23 mouse cellular contexts compared by ENCODE assay signal in genomic region chr2:115067489-115068163, GRCm38 (mm10).
A peak's percentile ranks its signal among the peaks of the same experiment; 100 is the strongest.
DNase-seq lines count a peak whose midpoint lies in the region; ATAC-seq lines count a peak whose summit lies in the region.
"Had no signal": no experiment of that assay in that cellular context is flagged by ENCODE, and none has a peak within 500 bp of the region (broad histone marks: within the 10 kb centered on the region; RNA-seq: fewer than 3 reads in every experiment).

No protein-coding gene starts in this region.

- H3K4me3 ChIP-seq in kidney, embryonic 14.5 days (ENCODE audit: low read length) = no peak overlapping the region
- H3K4me3 ChIP-seq in hindbrain, embryonic 15.5 days = no peak overlapping the region
- no peak overlapping the region for H3K4me3 ChIP-seq in heart, embryonic 11.5 days (ENCODE audit: low read depth, low read length)
- H3K4me3 ChIP-seq: liver, embryonic 13.5 days; midbrain, embryonic 12.5 days; neural tube, embryonic 13.5 days had no signal

- H3K36me3 ChIP-seq in kidney, embryonic 14.5 days (ENCODE audit: control insufficient read depth, insufficient read depth, low read length) = no peaks in the 10 kb centered on the region
- no peaks in the 10 kb centered on the region for H3K36me3 ChIP-seq in hindbrain, embryonic 15.5 days
- no peaks in the 10 kb centered on the region for H3K36me3 ChIP-seq in heart, embryonic 11.5 days (ENCODE audit: control insufficient read depth, insufficient read depth, low read length)
- H3K36me3 ChIP-seq: liver, embryonic 13.5 days; midbrain, embryonic 12.5 days; neural tube, embryonic 13.5 days had no signal

- peak; percentile 91 for ATAC-seq in kidney, embryonic 14.5 days (ENCODE audit: low FRiP score, low TSS enrichment)
- ATAC-seq in hindbrain, embryonic 15.5 days (ENCODE audit: low FRiP score, low read depth) = peak; percentile 66; the same call in 1 of the 2 replicates
- ATAC-seq in heart, embryonic 11.5 days (replicated peaks; ENCODE audit: insufficient number of reproducible peaks, low FRiP score, low TSS enrichment) = no peak
- no peak for ATAC-seq in erythroid progenitor cell, adult 5-6 weeks (replicated peaks; ENCODE audit: low FRiP score, poor library complexity, severe bottlenecking)
- ATAC-seq: forebrain, postnatal 0 days; intestine, embryonic 16.5 days had no signal

- H3K4me2 ChIP-seq in kidney, embryonic 14.5 days (replicated peaks; ENCODE audit: low read depth, low read length) = 0 out of 2 replicates have a peak overlapping the region, but pooled peaks have one; percentile 2
- no peak overlapping the region for H3K4me2 ChIP-seq in hindbrain, embryonic 15.5 days
- no peak overlapping the region for H3K4me2 ChIP-seq in heart, embryonic 11.5 days
- H3K4me2 ChIP-seq: liver, embryonic 13.5 days; midbrain, embryonic 12.5 days; neural tube, embryonic 13.5 days had no signal

- no peak overlapping the region for H3K9ac ChIP-seq in kidney, embryonic 14.5 days (ENCODE audit: low read depth, low read length)
- H3K9ac ChIP-seq in hindbrain, embryonic 15.5 days = no peak overlapping the region
- no peak overlapping the region for H3K9ac ChIP-seq in heart, embryonic 11.5 days (ENCODE audit: low read depth, low read length)
- H3K9ac ChIP-seq: forebrain, postnatal 0 days; liver, embryonic 13.5 days; midbrain, embryonic 12.5 days; neural tube, embryonic 13.5 days had no signal

- H3K4me1 ChIP-seq in kidney, embryonic 14.5 days (ENCODE audit: control insufficient read depth, insufficient read depth, low read length) = peaks cover 4% of the 10 kb centered on the region; the same call in 1 of the 2 replicates
- H3K4me1 ChIP-seq in hindbrain, embryonic 15.5 days (replicated peaks) = peaks cover 9% of the 10 kb centered on the region; the same call in 1 of the 2 replicates
- H3K4me1 ChIP-seq in heart, embryonic 11.5 days (ENCODE audit: control insufficient read depth, insufficient read depth, low read length) = no peaks in the 10 kb centered on the region
- H3K4me1 ChIP-seq: liver, embryonic 13.5 days had no signal

- DNase-seq in kidney, postnatal 25 days = no peak
- peak; percentile 13 for DNase-seq in adipocyte (ENCODE audit: low spot score)
- DNase-seq in embryo, embryonic 9.5 days (ENCODE audit: extremely low spot score) = peak; percentile 10
- DNase-seq in layer of hippocampus, postnatal 10 days (ENCODE audit: low spot score in 2 of 2) = no peak
- DNase-seq: adrenal gland, postnatal 36 days; cerebellum, adult 11 months; cerebellum, adult 9-11 months; forebrain, postnatal 0 days; gastrocnemius, postnatal 14 days; heart, postnatal 4 days; kidney, postnatal 36 days; liver, embryonic 13.5 days; lung, adult 2 months; lung, postnatal 14 days; thymus, adult 18-20 months; thymus, postnatal 36 days had no signal

- no peak overlapping the region for H3K27ac ChIP-seq in kidney, embryonic 14.5 days (ENCODE audit: low read depth, low read length)
- H3K27ac ChIP-seq in hindbrain, embryonic 15.5 days (replicated peaks) = no peak overlapping the region
- no peak overlapping the region for H3K27ac ChIP-seq in heart, embryonic 11.5 days (ENCODE audit: low read depth, low read length)
- H3K27ac ChIP-seq: liver, embryonic 13.5 days; midbrain, embryonic 12.5 days; neural tube, embryonic 13.5 days had no signal

- H3K9me3 ChIP-seq in kidney, embryonic 14.5 days (ENCODE audit: control insufficient read depth, low read length) = no peaks in the 10 kb centered on the region
- H3K9me3 ChIP-seq in hindbrain, embryonic 15.5 days = no peaks in the 10 kb centered on the region
- no peaks in the 10 kb centered on the region for H3K9me3 ChIP-seq in heart, embryonic 11.5 days (replicated peaks; ENCODE audit: control insufficient read depth, low read length)
- H3K9me3 ChIP-seq: liver, embryonic 13.5 days; midbrain, embryonic 12.5 days; neural tube, embryonic 13.5 days had no signal

- no peaks in the 10 kb centered on the region for H3K27me3 ChIP-seq in kidney, embryonic 14.5 days (ENCODE audit: control insufficient read depth, insufficient read depth, low read length)
- H3K27me3 ChIP-seq in hindbrain, embryonic 15.5 days = no peaks in the 10 kb centered on the region
- no peaks in the 10 kb centered on the region for H3K27me3 ChIP-seq in heart, embryonic 11.5 days (ENCODE audit: control insufficient read depth, insufficient read depth, low read length)
- H3K27me3 ChIP-seq: liver, embryonic 13.5 days; midbrain, embryonic 12.5 days; neural tube, embryonic 13.5 days had no signal

- 23% methylated on average over 8 of the region's 8 CpGs for WGBS in kidney, embryonic 14.5 days
- 34% methylated on average over 8 of the region's 8 CpGs for WGBS in hindbrain, embryonic 15.5 days
- WGBS in heart, embryonic 11.5 days (ENCODE audit: insufficient replicate concordance) = 69% methylated on average over 8 of the region's 8 CpGs

Comparison
In these comparisons a context has a peak if more than half of its experiments do, and no peak if none do; other contexts are left out.
1. ATAC-seq: peak in kidney, embryonic 14.5 days (single experiment) and hindbrain, embryonic 15.5 days (single experiment); none in heart, embryonic 11.5 days (single experiment) and erythroid progenitor cell, adult 5-6 weeks (single experiment).
2. DNase-seq: peak in adipocyte (single experiment) and embryo, embryonic 9.5 days (single experiment); none in kidney, postnatal 25 days (0 of 2) and layer of hippocampus, postnatal 10 days (0 of 2).